Comparison of ENCODE assay signal across 10 mouse cellular contexts in genomic region chr14:30857990-30858389, GRCm38 (mm10). TPM values are rescaled to one million over a fixed set of nuclear protein-coding genes. Genes with fewer than 3 reads are reported as not detected.
DNase-seq lines count a peak whose midpoint lies in the region; ATAC-seq and TF ChIP-seq lines count a peak whose summit lies in the region.
"Had no signal": no experiment of that assay in that cellular context is flagged by ENCODE, and none has a peak within 500 bp of the region (broad histone marks: within the 10 kb centered on the region; RNA-seq: fewer than 3 reads in every experiment).

No protein-coding gene starts in this region.

- TF ChIP-seq POLR2A in bone marrow macrophage, adult 2 months (IDR thresholded peaks at IDR 0.05; ENCODE audit: borderline replicate concordance, low read depth, low read length), result no peak

- H3K4me2 ChIP-seq in forebrain, embryonic 15.5 days (replicated peaks), result no peak overlapping the region
- H3K4me2 ChIP-seq: forebrain, embryonic 13.5 days; hindbrain, embryonic 15.5 days had no signal

- H3K36me3 ChIP-seq in splenic B cell, adult 2 months (ENCODE audit: control insufficient read depth, insufficient read depth, low read length, poor library complexity, severe bottlenecking), result no peaks in the 10 kb centered on the region
- no peaks in the 10 kb centered on the region for H3K36me3 ChIP-seq in forebrain, embryonic 15.5 days
- H3K36me3 ChIP-seq: hindbrain, embryonic 15.5 days had no signal

- no peaks in the 10 kb centered on the region for H3K27me3 ChIP-seq in splenic B cell, adult 2 months (ENCODE audit: control insufficient read depth, insufficient read depth, low read length, poor library complexity, severe bottlenecking)
- H3K27me3 ChIP-seq in forebrain, embryonic 15.5 days, result no peaks in the 10 kb centered on the region
- H3K27me3 ChIP-seq: forebrain, embryonic 13.5 days; hindbrain, embryonic 15.5 days had no signal

- H3K27ac ChIP-seq in bone marrow macrophage, adult 2 months (ENCODE audit: insufficient read depth, low read depth, low read length), result no peak overlapping the region
- no peak overlapping the region for H3K27ac ChIP-seq in forebrain, embryonic 15.5 days (replicated peaks)
- H3K27ac ChIP-seq: forebrain, embryonic 13.5 days; hindbrain, embryonic 15.5 days had no signal

- WGBS in forebrain, embryonic 15.5 days, result 87% methylated on average over 4 of the region's 4 CpGs

- no peaks in the 10 kb centered on the region for H3K4me1 ChIP-seq in bone marrow macrophage, adult 2 months (ENCODE audit: control insufficient read depth, insufficient read depth, low read length)
- H3K4me1 ChIP-seq in forebrain, embryonic 15.5 days, result no peaks in the 10 kb centered on the region
- H3K4me1 ChIP-seq: forebrain, embryonic 13.5 days; hindbrain, embryonic 15.5 days had no signal

- no peaks in the 10 kb centered on the region for H3K9me3 ChIP-seq in forebrain, embryonic 15.5 days
- H3K9me3 ChIP-seq: forebrain, embryonic 13.5 days; hindbrain, embryonic 15.5 days had no signal

- H3K9ac ChIP-seq in forebrain, embryonic 15.5 days (replicated peaks), result no peak overlapping the region
- H3K9ac ChIP-seq: forebrain, embryonic 13.5 days; hindbrain, embryonic 15.5 days had no signal

- no peak overlapping the region for H3K4me3 ChIP-seq in bone marrow macrophage, adult 2 months (ENCODE audit: insufficient read depth, low read length)
- no peak overlapping the region for H3K4me3 ChIP-seq in forebrain, embryonic 15.5 days
- H3K4me3 ChIP-seq: forebrain, embryonic 13.5 days; hindbrain, embryonic 15.5 days had no signal

- TF ChIP-seq CTCF in bone marrow macrophage, adult 2 months (IDR thresholded peaks at IDR 0.05; ENCODE audit: low read depth, low read length), result peak; percentile 29; the same call in 1 of the 2 replicates

- DNase-seq in kidney, adult 18-20 months, result peak; percentile 46
- no peak for DNase-seq in kidney, adult 11 months
- peak; percentile 25 for DNase-seq in thymus, postnatal 0 days (ENCODE audit: low spot score)
- no peak for DNase-seq in thymus, adult 18-20 months
- DNase-seq in splenic B cell, adult 2 months (ENCODE audit: low read depth, low spot score), result peak; percentile 53
- DNase-seq in urinary bladder, postnatal 10 days (ENCODE audit: low spot score), result no peak

- ATAC-seq in forebrain, embryonic 15.5 days (replicated peaks), result no peak
- ATAC-seq: forebrain, embryonic 13.5 days had no signal

RNA-seq across cellular contexts. Expression of gene Mustn1, which starts 21.0 kb away (rescaled TPM):
- polyA plus RNA-seq in thymus, postnatal 0 days (2015; fragmentation: Nextera tagmentation; extraction: Ambion mirVana), result 1.8 and 1.9 TPM in 2 replicates
- 1.0 and 1.5 TPM in 2 replicates for polyA plus RNA-seq in bone marrow macrophage, adult 2 months (2012; ENCODE audit: insufficient read depth, insufficient read length, missing spikeins)
- 0.55 and 0.90 TPM in 2 replicates for polyA plus RNA-seq in forebrain, embryonic 15.5 days (2015; fragmentation: Nextera tagmentation; extraction: Ambion mirVana)

RNA-seq across cellular contexts. Expression of gene Itih4, which starts 28.3 kb away (rescaled TPM):
- 0.09 and 0.64 TPM in 2 replicates for polyA plus RNA-seq in thymus, postnatal 0 days (2015; fragmentation: Nextera tagmentation; extraction: Ambion mirVana)
- polyA plus RNA-seq in bone marrow macrophage, adult 2 months (2012; ENCODE audit: insufficient read depth, insufficient read length, missing spikeins), result not detected in 2 replicates
- polyA plus RNA-seq in forebrain, embryonic 15.5 days (2015; fragmentation: Nextera tagmentation; extraction: Ambion mirVana), result 0.17 TPM in 1 of 2 replicates, not detected in the other
- polyA plus RNA-seq: forebrain, embryonic 13.5 days; hindbrain, embryonic 15.5 days had no signal

RNA-seq across cellular contexts. Expression of gene Tmem110, which starts 32.6 kb away (rescaled TPM):
- 18.3 and 19.9 TPM in 2 replicates for polyA plus RNA-seq in thymus, postnatal 0 days (2015; fragmentation: Nextera tagmentation; extraction: Ambion mirVana)
- 8.0 and 8.4 TPM in 2 replicates for polyA plus RNA-seq in bone marrow macrophage, adult 2 months (2012; ENCODE audit: insufficient read depth, insufficient read length, missing spikeins)
- polyA plus RNA-seq in forebrain, embryonic 15.5 days (2015; fragmentation: Nextera tagmentation; extraction: Ambion mirVana), result 17.3 and 18.0 TPM in 2 replicates

Comparison
In these comparisons a context has a peak if more than half of its experiments do, and no peak if none do; other contexts are left out.
1. DNase-seq: peak in kidney, adult 18-20 months (single experiment), thymus, postnatal 0 days (single experiment) and splenic B cell, adult 2 months (single experiment); none in kidney, adult 11 months (single experiment), thymus, adult 18-20 months (0 of 2) and urinary bladder, postnatal 10 days (single experiment).